Mouse (Mus musculus): ENCODE data around the gene Abcc2.

DNA sequence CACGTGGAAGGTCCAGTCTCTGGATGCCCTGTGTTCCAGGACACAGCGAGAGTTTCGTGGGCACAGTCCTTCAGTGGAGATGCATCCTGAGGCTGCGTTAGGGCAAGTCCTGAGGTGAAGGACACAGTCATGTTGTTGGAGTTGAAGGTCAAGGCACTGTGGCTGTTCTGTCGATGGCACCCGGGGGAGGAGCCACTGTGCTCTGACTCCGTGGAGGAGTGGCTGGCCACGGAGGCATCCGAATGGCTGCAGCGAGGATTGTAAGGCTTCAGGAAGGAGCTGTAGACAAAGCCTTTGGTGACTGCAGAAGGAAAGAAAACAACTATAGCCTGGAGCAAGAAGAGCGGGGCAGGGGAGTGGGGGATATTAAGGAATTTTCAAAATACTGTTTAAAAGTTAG lies 68.0 kb downstream of the Abcc2 start:
- TF ChIP-seq POLR2A (IDR thresholded peaks at IDR 0.05; ENCODE audit: low read depth, low read length), result no peak
- TF ChIP-seq CTCF (IDR thresholded peaks at IDR 0.05; ENCODE audit: extremely low read depth, insufficient read length, insufficient replicate concordance, low read depth, low read length), result no peak

Measured in small intestine, adult 2 months (tissue).